Mouse (Mus musculus): ENCODE measurements around the gene Ptbp3. TPM values are rescaled to one million over a fixed set of nuclear protein-coding genes. Genes with fewer than 3 reads are reported as not detected.

Ptbp3 gene
- total and polyA plus RNA-seq, 3 experiments, result 78.8 to 315 (median 121) TPM

GRCm38 (mm10) chr4:59426429-59426828 lies 122.7 kb downstream of the Ptbp3 start:
- no peak for DNase-seq (ENCODE audit: low read depth, low spot score)
- peaks cover 14 to 17% of the 10 kb centered on the region in 2 experiments for H3K4me1 ChIP-seq (ENCODE audit: control insufficient read depth in 1 of 2, insufficient read depth in 2 of 2, low read length in 2 of 2)
- TF ChIP-seq NELFE (IDR thresholded peaks at IDR 0.05; ENCODE audit: low read depth, low read length) (no peak), GATA1 (IDR thresholded peaks at IDR 0.05; ENCODE audit: low read depth, low read length) (no peak), SMC3 (IDR thresholded peaks at IDR 0.05; ENCODE audit: low read depth, low read length) (no peak), ETS1 (IDR thresholded peaks at IDR 0.05; ENCODE audit: low read depth, low read length) (no peak), MXI1 (IDR thresholded peaks at IDR 0.05; ENCODE audit: low read depth, low read length) (no peak), MYB (IDR thresholded peaks at IDR 0.05; ENCODE audit: low read depth, low read length) (no peak), CHD1 (IDR thresholded peaks at IDR 0.05; ENCODE audit: low read depth, low read length) (no peak), ELF1 (IDR thresholded peaks at IDR 0.05; ENCODE audit: low read depth, low read length) (no peak), GABPA (IDR thresholded peaks at IDR 0.05; ENCODE audit: low read depth, low read length) (no peak), UBTF (IDR thresholded peaks at IDR 0.05; ENCODE audit: borderline replicate concordance, insufficient read depth, low read depth, low read length) (no peak)

GRCm38 (mm10) chr4:59422808-59423207 lies 126.4 kb downstream of the Ptbp3 start:
- H3K4me3 ChIP-seq (ENCODE audit: control insufficient read depth in 1 of 2, insufficient read depth in 1 of 2, low read depth in 2 of 2, low read length in 2 of 2), result no peak overlapping the region
- TF ChIP-seq ELF1 (IDR thresholded peaks at IDR 0.05; ENCODE audit: low read depth, low read length) (no peak), POLR2AphosphoS2 (IDR thresholded peaks at IDR 0.05; ENCODE audit: low read length) (no peak), MAZ (IDR thresholded peaks at IDR 0.05; ENCODE audit: low read depth, low read length) (no peak), CHD2 (IDR thresholded peaks at IDR 0.05; ENCODE audit: low read length) (no peak), MYC (IDR thresholded peaks at IDR 0.05; ENCODE audit: low read depth, low read length) (no peak), ZMIZ1 (IDR thresholded peaks at IDR 0.05; ENCODE audit: low read depth, low read length) (no peak), NRF1 (IDR thresholded peaks at IDR 0.05; ENCODE audit: insufficient read depth, low read depth, low read length, poor library complexity, severe bottlenecking) (no peak), BHLHE40 (IDR thresholded peaks at IDR 0.05; ENCODE audit: borderline replicate concordance, low read depth, low read length) (no peak), UBTF (IDR thresholded peaks at IDR 0.05; ENCODE audit: borderline replicate concordance, insufficient read depth, low read depth, low read length) (no peak)
- no peaks in the 10 kb centered on the region for H3K27me3 ChIP-seq (ENCODE audit: control insufficient read depth in 1 of 2, insufficient read depth in 2 of 2, low read length in 2 of 2)
- peaks cover 6 to 19% of the 10 kb centered on the region in 2 experiments for H3K36me3 ChIP-seq (ENCODE audit: control insufficient read depth in 1 of 2, insufficient read depth in 2 of 2, low read length in 2 of 2)
- H3K4me1 ChIP-seq (ENCODE audit: control insufficient read depth in 1 of 2, insufficient read depth in 2 of 2, low read length in 2 of 2), result peaks cover 8 to 18% of the 10 kb centered on the region in 2 experiments
- no peak overlapping the region for H3K9ac ChIP-seq (ENCODE audit: control insufficient read depth, low read depth, low read length, poor library complexity, severe bottlenecking)
- DNase-seq (ENCODE audit: low read depth, low spot score), result no peak
- H3K79me2 ChIP-seq (ENCODE audit: control insufficient read depth, insufficient read depth, low read length, poor library complexity), result peaks cover 14% of the 10 kb centered on the region
- no peaks in the 10 kb centered on the region for H3K9me3 ChIP-seq (replicated peaks; ENCODE audit: insufficient read depth, low read length)
- H3K27ac ChIP-seq (ENCODE audit: control insufficient read depth, low read depth, low read length), result no peak overlapping the region

More at GRCm38 (mm10) chr4:59426429-59426828, 122.7 kb downstream of the Ptbp3 start:
- Histone ChIP-seq H3K36me3 (ENCODE audit: control insufficient read depth in 1 of 2, insufficient read depth in 2 of 2, low read length in 2 of 2) (peaks cover 12 to 20% of the 10 kb centered on the region in 2 experiments), H3K4me3 (ENCODE audit: control insufficient read depth in 1 of 2, insufficient read depth in 1 of 2, low read depth in 2 of 2, low read length in 2 of 2) (no peak overlapping the region), H3K27me3 (ENCODE audit: control insufficient read depth in 1 of 2, insufficient read depth in 2 of 2, low read length in 2 of 2) (no peaks in the 10 kb centered on the region), H3K9me3 (replicated peaks; ENCODE audit: insufficient read depth, low read length) (no peaks in the 10 kb centered on the region), H3K79me2 (ENCODE audit: control insufficient read depth, insufficient read depth, low read length, poor library complexity) (peaks cover 34% of the 10 kb centered on the region), H3K27ac (ENCODE audit: control insufficient read depth, low read depth, low read length) (no peak overlapping the region), H3K9ac (ENCODE audit: control insufficient read depth, low read depth, low read length, poor library complexity, severe bottlenecking) (no peak overlapping the region)
